Mouse (Mus musculus) ES-E14 (cell line): ENCODE measurements around the gene Gm20521. TPM values are rescaled to one million over a fixed set of nuclear protein-coding genes. Genes with fewer than 3 reads are reported as not detected.

Experiments
- DNase-seq: peaks from one replicate; pipeline ENCODE4 v3.0.0-alpha.2; 2013; ENCODE audit warnings: low read depth, low spot score
- H3K27ac ChIP-seq: 2 replicates; pipeline ENCODE4 v1.5.1; 2012; ENCODE audit warnings: low read depth, mild to moderate bottlenecking, low read length, moderate library complexity, mixed read lengths; ENCODE audit not compliant: poor library complexity, insufficient read depth, severe bottlenecking
- H3K36me3 ChIP-seq: 2 replicates; pipeline ENCODE4 v1.6.1; 2012; ENCODE audit warnings: mild to moderate bottlenecking, low read length, moderate library complexity, mixed read lengths; ENCODE audit not compliant: control insufficient read depth, poor library complexity, insufficient read depth, severe bottlenecking
- H3K4me1 ChIP-seq, 2 experiments: fragments of 150-350 bp in 1 of 2; sonication (generic) in 1 of 2; 2 replicates each; pipeline ENCODE4 v1.6.1; 2012; ENCODE audit warnings: low read length in 2 of 2, mild to moderate bottlenecking in 1 of 2, mixed read lengths in 1 of 2; ENCODE audit not compliant: control insufficient read depth in 2 of 2, insufficient read depth in 2 of 2, poor library complexity in 1 of 2
- H3K4me3 ChIP-seq, 2 experiments: fragments of 150-350 bp in 1 of 2; sonication (generic) in 1 of 2; 2 replicates each; pipeline ENCODE4 v1.5.1; 2012; ENCODE audit warnings: low read length in 2 of 2, low read depth in 1 of 2, mild to moderate bottlenecking in 1 of 2, mixed read lengths in 1 of 2; ENCODE audit not compliant: insufficient read depth in 1 of 2, poor library complexity in 1 of 2, severe bottlenecking in 1 of 2
- H3K9ac ChIP-seq: 2 replicates; pipeline ENCODE4 v1.6.1; 2012; ENCODE audit warnings: low read depth, mild to moderate bottlenecking, low read length, mixed read lengths; ENCODE audit not compliant: poor library complexity, insufficient read depth, severe bottlenecking
- H3K9me3 ChIP-seq: fragments of 150-350 bp; sonication (generic); 2 replicates; pipeline ENCODE4 v1.6.1; 2012; ENCODE audit warnings: low read depth, mild to moderate bottlenecking, low read length; ENCODE audit not compliant: control insufficient read depth, insufficient read depth
- CHD2 ChIP-seq: IDR thresholded peaks from 2 replicates; pipeline ENCODE4 v1.6.1; 2014; ENCODE audit warnings: mild to moderate bottlenecking, low read depth, low read length, inconsistent platforms
- HCFC1 ChIP-seq: IDR thresholded peaks from 2 replicates; pipeline ENCODE4 v1.6.1; 2012; ENCODE audit warnings: low read length, inconsistent platforms, borderline replicate concordance; ENCODE audit not compliant: insufficient read depth
- MAFK ChIP-seq: IDR thresholded peaks from 2 replicates; pipeline ENCODE4 v1.6.1; 2014; ENCODE audit warnings: mild to moderate bottlenecking, low read depth, low read length, inconsistent platforms; ENCODE audit not compliant: insufficient read depth
- ZC3H11A ChIP-seq: IDR thresholded peaks from 2 replicates; pipeline ENCODE4 v1.6.1; 2012; ENCODE audit warnings: low read depth, mild to moderate bottlenecking, inconsistent platforms, low read length, borderline replicate concordance
- ZNF384 ChIP-seq: IDR thresholded peaks from 2 replicates; pipeline ENCODE4 v1.6.1; 2012; ENCODE audit warnings: low read depth, low read length, inconsistent platforms
- in situ Hi-C, 2 experiments: fragments of 600-800 bp; cut with MboI; formaldehyde crosslinking; loops; one replicate each; pipeline ENCODE4 v1.15.1; 2025; ENCODE audit warnings: low sequenced_read_pairs in 2 of 2, inconsistent platforms in 1 of 2; ENCODE audit not compliant: unreplicated experiment in 2 of 2
- total RNA-seq: library from RNA; depleted of rRNA; stranded (reverse); fragments of 300-350 nt; gene quantifications from 2 replicates; pipeline ENCODE4 v1.2.3, GENCODE M21; 2012

Gene Gm20521
- total RNA-seq, 1 experiment, result 0.71 TPM

DNA sequence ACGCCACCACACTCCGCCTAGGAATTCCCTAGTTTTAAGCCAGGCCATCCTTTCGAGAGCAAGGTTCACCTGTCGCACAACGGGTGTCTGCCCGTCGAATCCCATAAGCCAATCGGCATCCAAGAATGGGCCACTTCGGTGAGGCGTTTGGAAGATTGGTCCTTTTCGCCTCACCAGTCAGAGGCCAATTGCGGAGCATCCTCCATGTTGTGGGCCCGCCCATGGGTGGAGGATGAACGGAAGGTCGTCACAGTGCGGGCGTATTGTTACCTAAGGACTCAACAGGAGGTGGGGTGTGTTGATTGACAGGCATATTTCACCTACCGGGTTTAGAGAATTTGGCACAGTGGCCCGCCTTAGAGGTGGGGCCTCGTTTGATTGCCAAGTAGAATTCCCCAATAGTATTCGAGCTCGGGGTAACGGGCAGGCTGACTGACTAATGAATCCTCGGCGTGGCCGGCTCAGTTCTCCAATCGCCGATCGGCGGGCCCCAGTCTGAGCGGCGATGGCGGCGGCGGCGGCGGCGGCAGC, 10.5 kb downstream of the Gm20521 start:
- H3K9me3 ChIP-seq, result no peaks in the 10 kb centered on the region
- H3K27ac ChIP-seq, result peak overlapping the region; percentile 95; the same call in 1 of the 2 replicates
- H3K4me3 ChIP-seq, result peak overlapping the region; percentile 79 to 100
- TF ChIP-seq HCFC1, result 0 out of 2 replicates have a peak, but pooled peaks have one; percentile 4
- TF ChIP-seq ZNF384, result no peak
- peak; percentile 95 for TF ChIP-seq CHD2
- no peak for TF ChIP-seq ZC3H11A
- TF ChIP-seq MAFK, result no peak
- peaks cover 5 to 7% of the 10 kb centered on the region in 2 experiments for H3K4me1 ChIP-seq
- DNase-seq, result peak; percentile 99
- peaks cover 18% of the 10 kb centered on the region for H3K36me3 ChIP-seq
- H3K9ac ChIP-seq, result peak overlapping the region; percentile 100; the same call in 1 of the 2 replicates
- in situ Hi-C loops, result loop anchor here in 1 of 2 experiments (10.0 kb wide), 1 partner anchor 191 kb away; no protein-coding TSS in a partner anchor

DNA sequence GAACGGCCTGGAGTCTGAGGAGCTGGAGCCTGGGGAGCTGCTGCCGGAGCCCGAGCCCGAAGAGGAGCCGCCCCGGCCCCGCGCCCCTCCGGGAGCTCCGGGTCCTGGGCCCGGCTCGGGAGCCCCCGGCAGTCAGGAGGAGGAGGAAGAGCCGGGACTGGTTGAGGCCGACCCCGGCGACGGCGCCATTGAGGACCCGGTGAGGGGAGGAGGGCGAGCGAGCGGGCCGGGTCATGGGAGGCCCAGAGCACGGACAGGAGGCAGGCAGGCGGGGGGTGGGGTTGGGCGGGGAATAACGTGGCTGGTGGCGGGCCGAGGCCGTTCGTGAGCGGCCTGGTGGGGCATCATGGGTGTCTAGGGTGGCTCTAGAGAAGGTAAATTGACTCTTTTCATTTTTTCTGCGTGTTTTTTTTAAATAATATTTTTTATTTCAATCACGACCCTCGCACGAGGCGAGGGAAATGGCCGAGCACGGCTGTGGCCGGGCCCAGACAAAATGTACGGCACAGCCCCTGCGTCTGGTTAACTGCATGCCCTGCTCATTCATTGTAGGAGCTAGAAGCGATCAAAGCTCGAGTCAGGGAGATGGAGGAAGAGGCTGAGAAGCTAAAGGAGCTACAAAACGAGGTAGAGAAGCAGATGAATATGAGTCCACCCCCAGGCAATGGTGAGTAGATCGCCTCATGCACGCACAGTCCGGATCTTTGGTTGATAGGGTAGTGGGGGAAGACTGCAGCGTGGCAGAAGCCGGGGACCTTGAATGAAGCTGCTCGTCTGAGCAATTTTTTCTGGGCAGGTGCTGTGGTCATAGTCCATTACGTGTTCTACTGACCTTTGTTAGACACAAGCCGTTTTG, 11.3 kb downstream of the Gm20521 start:
- no peak for TF ChIP-seq ZNF384
- no peak for TF ChIP-seq CHD2
- no peak for TF ChIP-seq ZC3H11A
- no peak for TF ChIP-seq HCFC1
- no peak for TF ChIP-seq MAFK
- Histone ChIP-seq H3K4me3 (peak overlapping the region; percentile 79 to 100), H3K36me3 (peaks cover 18% of the 10 kb centered on the region), H3K4me1 (peaks cover 5 to 7% of the 10 kb centered on the region in 2 experiments), H3K27ac (peak overlapping the region; percentile 95), H3K9me3 (no peaks in the 10 kb centered on the region), H3K9ac (peak overlapping the region; percentile 100)
- no peak for DNase-seq
- in situ Hi-C loops, result loop anchor here in 1 of 2 experiments (10.0 kb wide), 1 partner anchor 190 kb away; no protein-coding TSS in a partner anchor

DNA sequence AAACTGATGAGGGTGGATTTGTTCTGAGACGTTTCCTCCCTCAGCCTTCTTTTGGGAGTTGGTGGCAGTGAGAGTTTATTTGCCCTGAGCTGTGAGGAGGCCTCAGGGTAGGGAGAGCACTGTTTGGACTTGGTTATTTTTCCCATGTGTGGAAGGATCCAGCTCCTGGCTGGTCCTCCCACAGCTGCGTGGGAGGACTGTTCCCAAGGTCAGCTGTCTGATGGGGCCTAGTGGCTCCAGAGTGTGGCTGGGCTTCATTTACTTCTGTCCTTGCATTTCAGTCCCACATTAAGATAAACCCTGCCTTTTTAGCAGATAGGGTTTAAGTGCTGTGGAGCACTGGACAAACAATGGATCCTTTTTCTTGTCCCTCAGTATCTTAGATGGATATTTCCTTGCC, 14.2 kb downstream of the Gm20521 start:
- Histone ChIP-seq H3K4me1 (peaks cover 3 to 7% of the 10 kb centered on the region in 2 experiments; a peak in 3 of 4 replicates), H3K36me3 (peaks cover 18% of the 10 kb centered on the region), H3K9ac (no peak overlapping the region), H3K4me3 (no peak overlapping the region), H3K9me3 (no peaks in the 10 kb centered on the region), H3K27ac (no peak overlapping the region)
- TF ChIP-seq ZC3H11A, result no peak
- no peak for TF ChIP-seq HCFC1
- TF ChIP-seq ZNF384, result no peak
- no peak for TF ChIP-seq CHD2
- no peak for TF ChIP-seq MAFK
- in situ Hi-C loops, result loop anchor here in 1 of 2 experiments (10.0 kb wide), 1 partner anchor 187 kb away; no protein-coding TSS in a partner anchor
- DNase-seq, result no peak

- peak; percentile 48; the same call in 1 of the 2 replicates for TF ChIP-seq ZC3H11A
- no peak for TF ChIP-seq MAFK
- no peak for DNase-seq
- no peak overlapping the region for H3K27ac ChIP-seq
- in situ Hi-C loops, result loop anchor here in 1 of 2 experiments (10.0 kb wide), 1 partner anchor 114 kb away; the partner anchor contains the start of gene Ngdn
- peaks cover 3 to 7% of the 10 kb centered on the region in 2 experiments; a peak in 3 of 4 replicates for H3K4me1 ChIP-seq
- no peaks in the 10 kb centered on the region for H3K9me3 ChIP-seq
- H3K9ac ChIP-seq, result no peak overlapping the region
- H3K4me3 ChIP-seq, result no peak overlapping the region
- H3K36me3 ChIP-seq, result peaks cover 18% of the 10 kb centered on the region
Measured at GRCm38 (mm10) chr14:54900383-54900782, 17.1 kb downstream of the Gm20521 start.
